Mouse (Mus musculus) intestine, embryonic 14.5 days (tissue): ENCODE data around the gene Ube2j2. TPM values are rescaled to one million over a fixed set of nuclear protein-coding genes. Genes with fewer than 3 reads are reported as not detected.

Experiments used
- ATAC-seq: fragments of 200-750 bp; cut with Nextera tagmentation; replicated peaks from 2 replicates; pipeline ENCODE4 v1.8.0; 2017; ENCODE audit warnings: low read depth, moderate number of reproducible peaks, moderate TSS enrichment, moderate library complexity; ENCODE audit not compliant: low FRiP score, low TSS enrichment
- DNase-seq: peaks from one replicate; pipeline ENCODE4 v3.0.0-alpha.2; 2018; ENCODE audit warnings: low spot score
- H3K27ac ChIP-seq: fragments of 300-500 bp; sonication (generic); 2 replicates; pipeline ENCODE4 v1.5.1; 2014; ENCODE audit warnings: low read depth, mild to moderate bottlenecking, control low read depth
- H3K27me3 ChIP-seq: fragments of 300-500 bp; sonication (generic); replicated peaks from 2 replicates; pipeline ENCODE4 v1.6.1; 2014; ENCODE audit warnings: low read length, control low read depth; ENCODE audit not compliant: control insufficient read depth, insufficient read depth
- H3K36me3 ChIP-seq: fragments of 300-500 bp; sonication (generic); 2 replicates; pipeline ENCODE4 v1.6.1; 2014; ENCODE audit warnings: low read length, control low read depth; ENCODE audit not compliant: control insufficient read depth, insufficient read depth
- H3K4me1 ChIP-seq: fragments of 300-500 bp; sonication (generic); replicated peaks from 2 replicates; pipeline ENCODE4 v1.6.1; 2014; ENCODE audit warnings: low read length, control low read depth, mixed read lengths; ENCODE audit not compliant: control insufficient read depth, insufficient read depth
- H3K4me2 ChIP-seq: fragments of 300-500 bp; sonication (generic); 2 replicates; pipeline ENCODE4 v1.6.1; 2014; ENCODE audit warnings: low read length
- H3K4me3 ChIP-seq: fragments of 300-500 bp; sonication (generic); 2 replicates; pipeline ENCODE4 v1.5.1; 2014; ENCODE audit warnings: low read depth, low read length, control low read depth, mixed read lengths
- H3K9ac ChIP-seq: fragments of 300-500 bp; sonication (generic); 2 replicates; pipeline ENCODE4 v1.6.1; 2014; ENCODE audit warnings: mild to moderate bottlenecking, low read length
- H3K9me3 ChIP-seq: fragments of 300-500 bp; sonication (generic); 2 replicates; pipeline ENCODE4 v1.6.1; 2016; ENCODE audit warnings: low read length, control low read depth; ENCODE audit not compliant: control insufficient read depth
- WGBS: fragments of 180-500 bp; shearing (Covaris S2); extraction: QIAGEN DNeasy Blood & Tissue Kit; methylation state at CpG from one replicate; pipeline ENCODE4 v1.1.7; 2014; 5-methylcytosine and 5-hydroxymethylcytosine counted together
- polyA plus RNA-seq: library from polyadenylated mRNA; unstranded; fragments of >200 nt; fragmentation: Nextera tagmentation; extraction: Ambion mirVana; gene quantifications from 2 replicates; pipeline ENCODE4 v1.2.1, GENCODE M21; 2014

Ube2j2 gene
- polyA plus RNA-seq, 1 experiment from 2014 or later: 124 TPM

- ATAC-seq (no peak), DNase-seq (no peak)
- no peaks in the 10 kb centered on the region for H3K36me3 ChIP-seq
These were observed 29.0 kb downstream of the Ube2j2 start for GRCm38 (mm10) chr4:155972651-155973050.

GRCm38 (mm10) chr4:155973239-155973638 is 29.6 kb downstream of the Ube2j2 start:
- DNase-seq (no peak), ATAC-seq (no peak)
- H3K36me3 ChIP-seq: no peaks in the 10 kb centered on the region
- H3K4me1 ChIP-seq: no peaks in the 10 kb centered on the region
- H3K4me2 ChIP-seq: no peak overlapping the region
- 68% methylated on average over 2 of the region's 2 CpGs for WGBS
- no peak overlapping the region for H3K4me3 ChIP-seq
- H3K9ac ChIP-seq: no peak overlapping the region
- no peaks in the 10 kb centered on the region for H3K27me3 ChIP-seq
- no peaks in the 10 kb centered on the region for H3K9me3 ChIP-seq
- no peak overlapping the region for H3K27ac ChIP-seq

More at GRCm38 (mm10) chr4:155972651-155973050, 29.0 kb downstream of the Ube2j2 start:
- 75% methylated on average over 6 of the region's 6 CpGs for WGBS
- Histone ChIP-seq H3K4me3 (no peak overlapping the region), H3K4me2 (no peak overlapping the region), H3K27ac (no peak overlapping the region), H3K9ac (no peak overlapping the region), H3K27me3 (no peaks in the 10 kb centered on the region), H3K9me3 (no peaks in the 10 kb centered on the region), H3K4me1 (no peaks in the 10 kb centered on the region)

GRCm38 (mm10) chr4:155981436-155982082 is 37.9 kb downstream of the Ube2j2 start:
- DNase-seq: no peak
- no peak overlapping the region for H3K9ac ChIP-seq
- no peak for ATAC-seq
- no peak overlapping the region for H3K4me2 ChIP-seq
- H3K4me3 ChIP-seq: no peak overlapping the region
- H3K4me1 ChIP-seq: no peaks in the 10 kb centered on the region
- H3K36me3 ChIP-seq: no peaks in the 10 kb centered on the region
- no peaks in the 10 kb centered on the region for H3K9me3 ChIP-seq
- no peak overlapping the region for H3K27ac ChIP-seq
- H3K27me3 ChIP-seq: peaks cover 7% of the 10 kb centered on the region; the same call in 1 of the 2 replicates
- 77% methylated on average over 12 of the region's 12 CpGs for WGBS

DNA sequence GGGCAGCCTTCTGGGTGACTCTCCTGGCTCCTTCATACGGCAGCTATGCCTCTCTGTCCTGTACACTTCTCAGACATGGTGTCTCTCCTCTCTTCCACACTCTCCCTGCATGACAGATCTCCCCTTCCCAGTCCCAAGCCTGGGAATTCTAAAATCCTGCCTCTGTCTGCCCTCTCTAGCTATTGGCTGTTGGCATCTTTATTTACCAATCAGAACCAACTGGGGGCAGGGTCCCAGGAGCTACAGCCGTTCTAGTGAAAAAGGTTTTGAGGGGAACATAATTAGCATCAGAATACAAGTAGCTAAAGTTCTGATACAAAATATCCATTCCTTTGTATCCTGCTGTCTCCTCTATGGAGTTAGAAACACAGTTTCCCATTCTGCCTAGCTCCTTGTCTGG is 40.2 kb downstream of the Ube2j2 start:
- Histone ChIP-seq H3K36me3 (no peaks in the 10 kb centered on the region), H3K9ac (no peak overlapping the region), H3K4me3 (no peak overlapping the region), H3K9me3 (no peaks in the 10 kb centered on the region), H3K27me3 (peaks cover 7% of the 10 kb centered on the region; the same call in 1 of the 2 replicates), H3K4me1 (no peaks in the 10 kb centered on the region), H3K4me2 (no peak overlapping the region), H3K27ac (no peak overlapping the region)
- DNase-seq: no peak
- 19% methylated on average over 2 of the region's 2 CpGs for WGBS
- no peak for ATAC-seq

DNA sequence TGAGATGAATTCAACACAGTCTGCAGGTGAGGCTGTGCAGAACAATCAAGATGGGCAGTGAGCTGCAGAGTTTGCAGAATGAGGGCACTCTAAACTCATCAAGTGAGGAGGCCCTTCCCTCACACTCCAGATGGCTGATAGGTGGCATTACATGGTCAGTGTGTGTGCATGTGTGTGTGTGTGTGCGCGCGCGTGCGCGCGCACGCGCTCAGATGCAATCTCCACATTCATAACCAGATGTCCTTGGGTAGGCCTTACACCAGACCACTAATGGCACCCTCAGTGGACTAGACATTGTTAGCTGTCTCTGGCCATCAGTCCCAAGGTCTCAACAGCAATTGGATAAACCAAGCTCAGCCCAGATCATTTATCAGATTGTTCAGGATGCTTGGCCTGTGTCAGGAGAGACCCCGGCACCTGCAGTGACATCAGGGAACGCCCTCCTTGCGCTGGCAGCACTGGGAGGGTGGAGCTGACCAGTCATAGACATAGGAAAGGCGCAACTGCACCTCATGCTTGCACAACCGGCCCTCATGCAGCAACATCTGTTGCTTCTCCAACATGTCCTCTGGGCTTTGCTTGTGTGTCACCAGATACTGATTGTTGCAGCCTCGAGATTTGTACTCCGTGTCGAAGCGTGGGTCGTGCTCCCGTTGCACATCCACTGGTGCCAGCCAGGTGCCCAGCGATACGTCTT is 47.7 kb downstream of the Ube2j2 start:
- H3K4me3 ChIP-seq: peak overlapping the region; percentile 91
- ATAC-seq (0 out of 2 replicates have a peak, but pooled peaks have one; percentile 0), DNase-seq (no peak)
- H3K9ac ChIP-seq: peak overlapping the region; percentile 77
- WGBS: 87% methylated on average over 22 of the region's 22 CpGs
- H3K36me3 ChIP-seq: peaks cover 10% of the 10 kb centered on the region
- H3K4me2 ChIP-seq: peak overlapping the region; percentile 86
- H3K4me1 ChIP-seq: peaks cover 24% of the 10 kb centered on the region
- H3K27me3 ChIP-seq: no peaks in the 10 kb centered on the region
- H3K27ac ChIP-seq: peak overlapping the region; percentile 96; the same call in 1 of the 2 replicates
- H3K9me3 ChIP-seq: no peaks in the 10 kb centered on the region

DNA sequence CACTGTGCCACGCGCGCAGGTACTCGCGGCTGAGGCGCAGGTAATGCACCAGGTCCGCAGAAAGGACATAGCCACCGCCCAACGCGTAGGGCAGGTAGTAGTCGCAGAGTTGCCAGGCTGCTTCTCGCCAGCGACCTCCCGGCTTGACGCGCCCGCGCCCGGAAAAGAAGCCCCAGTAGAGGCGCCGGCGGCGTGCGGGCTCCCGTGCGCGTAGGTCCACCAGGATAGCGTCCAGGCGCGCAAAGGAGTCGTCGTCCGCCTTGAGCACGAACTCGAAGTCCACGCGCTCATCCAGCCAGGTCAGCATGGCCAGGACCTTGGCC is 48.2 kb downstream of the Ube2j2 start:
- Histone ChIP-seq H3K27ac (peak overlapping the region; percentile 96), H3K4me1 (peaks cover 24% of the 10 kb centered on the region), H3K4me2 (peak overlapping the region; percentile 86), H3K27me3 (no peaks in the 10 kb centered on the region), H3K4me3 (peak overlapping the region; percentile 91), H3K9me3 (no peaks in the 10 kb centered on the region), H3K36me3 (peaks cover 15% of the 10 kb centered on the region), H3K9ac (peak overlapping the region; percentile 77)
- DNase-seq (no peak), ATAC-seq (peak; percentile 10)
- WGBS: 29% methylated on average over 37 of the region's 37 CpGs

- H3K27me3 ChIP-seq: no peaks in the 10 kb centered on the region
- H3K4me2 ChIP-seq: peak within 1 kb of the TSS; percentile 86
- DNase-seq: peak; percentile 92
- WGBS: under 1% methylated on average over 99 of the region's 99 CpGs
- no peaks in the 10 kb centered on the region for H3K9me3 ChIP-seq
- H3K4me1 ChIP-seq: peaks cover 24% of the 10 kb centered on the region
- H3K4me3 ChIP-seq: peak within 1 kb of the TSS; percentile 91
- H3K36me3 ChIP-seq: peaks cover 17% of the 10 kb centered on the region
- peak within 1 kb of the TSS; percentile 96 for H3K27ac ChIP-seq
- H3K9ac ChIP-seq: peak within 1 kb of the TSS; percentile 86
- ATAC-seq: peak; percentile 85
These were observed 48.7 kb downstream of the Ube2j2 start, which contains the start of the genes B3galt6 and Sdf4 for GRCm38 (mm10) chr4:155992241-155992905. B3galt6 (minus strand) TSS chr4:155992649. Sdf4 (plus strand) TSS chr4:155992872.

GRCm38 (mm10) chr4:155992906-155993547 is 49.4 kb downstream of the Ube2j2 start:
- peak overlapping the region; percentile 85 for H3K27ac ChIP-seq
- peak overlapping the region; percentile 91 for H3K4me3 ChIP-seq
- no peaks in the 10 kb centered on the region for H3K27me3 ChIP-seq
- H3K4me1 ChIP-seq: peaks cover 24% of the 10 kb centered on the region
- ATAC-seq: peak; percentile 87
- DNase-seq: peak; percentile 100
- H3K36me3 ChIP-seq: peaks cover 24% of the 10 kb centered on the region
- H3K4me2 ChIP-seq: peak overlapping the region; percentile 79
- under 1% methylated on average over 70 of the region's 70 CpGs for WGBS
- H3K9ac ChIP-seq: peak overlapping the region; percentile 86
- no peaks in the 10 kb centered on the region for H3K9me3 ChIP-seq
